Mouse (Mus musculus) gastrocnemius, postnatal 4 days (tissue): ENCODE measurements at regions not wholly inside any gene's neighbourhood (a gene's known extent, or its start where the extent isn't known, plus 50 kb on each side); places are given as distances from the start of the nearest gene placed in this dataset.
"Not testable (repeated sequence)": the region's sequence is repeated elsewhere in the genome, so short reads cannot be mapped to it uniquely, and the experiment has no call there.

ENCODE experiments used
- DNase-seq, 2 experiments: peaks; one replicate each; pipeline ENCODE4 v3.0.0; 2021 to 2022; ENCODE audit warnings: low spot score in 2 of 2, mixed read lengths in 2 of 2

DNA sequence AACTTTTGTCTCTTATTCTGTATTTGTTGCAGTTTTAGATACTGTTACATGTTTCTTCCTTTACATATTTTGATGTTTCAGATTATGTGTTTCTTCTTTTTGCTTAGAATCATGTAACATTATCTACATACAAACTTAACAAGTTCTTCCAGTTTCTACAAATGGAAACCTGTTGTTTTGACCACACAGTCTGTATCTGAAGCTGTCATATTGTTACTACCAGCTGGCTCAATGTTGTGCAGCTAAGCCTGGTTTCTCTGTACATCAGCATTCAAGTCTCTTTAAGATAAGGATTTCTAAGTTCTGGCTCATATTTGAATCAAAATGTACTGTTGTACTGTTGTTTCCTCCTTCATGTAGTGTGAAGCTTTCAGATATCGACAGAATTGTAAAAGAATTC is 65.4 kb upstream of the Vps41 start:
- no peak for DNase-seq

- DNase-seq, result no peak
Measured at GRCm38 (mm10) chr13:18614763-18615616, 102.1 kb upstream of the Vps41 start.

GRCm38 (mm10) chr13:18580718-18581550 is 136.2 kb upstream of the Vps41 start:
- no peak for DNase-seq

DNA sequence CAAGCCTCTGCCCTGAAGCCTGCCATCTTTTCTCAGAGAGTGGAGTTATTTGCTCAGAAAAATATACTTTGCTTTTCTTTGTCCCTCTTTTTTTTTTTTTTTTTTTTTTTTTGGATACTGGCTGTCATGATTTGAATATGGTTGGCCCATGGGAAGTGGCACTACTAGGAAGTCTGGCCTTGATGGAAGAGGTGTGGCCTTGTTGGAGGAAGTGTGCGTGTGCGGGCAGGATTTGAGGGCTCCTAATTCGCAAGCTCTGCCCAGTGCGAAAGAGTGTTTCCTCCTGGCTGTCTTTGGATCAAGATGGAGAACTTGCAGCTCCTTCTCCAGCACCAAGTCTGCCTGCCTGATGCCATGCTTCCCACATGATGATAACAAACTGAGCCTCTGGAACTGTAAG is 141.1 kb upstream of the Vps41 start:
- no peak for DNase-seq

DNA sequence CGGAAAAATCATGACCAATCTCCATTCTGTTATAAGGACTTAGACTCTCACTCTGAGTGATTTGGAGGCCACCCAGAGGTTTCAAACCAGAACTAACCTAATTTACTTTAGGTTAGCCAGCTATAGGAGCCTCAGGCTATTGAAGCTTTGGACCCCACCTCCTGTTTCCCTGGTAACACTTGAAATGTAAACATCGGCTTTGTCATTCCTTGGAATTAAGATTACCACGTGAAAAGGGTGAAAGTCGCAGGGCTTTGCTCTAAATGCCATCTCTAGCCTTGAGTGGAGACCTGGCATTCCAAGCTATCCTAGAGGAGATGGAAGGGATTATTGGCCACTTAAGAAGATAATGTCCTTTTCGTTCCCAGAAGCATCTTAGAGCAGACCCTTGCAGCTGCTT is 141.5 kb upstream of the Vps41 start:
- no peak for DNase-seq

GRCm38 (mm10) chr13:18542032-18542431 is 144.5 kb upstream of the Pou6f2 start:
- DNase-seq, result not testable (repeated sequence)

DNA sequence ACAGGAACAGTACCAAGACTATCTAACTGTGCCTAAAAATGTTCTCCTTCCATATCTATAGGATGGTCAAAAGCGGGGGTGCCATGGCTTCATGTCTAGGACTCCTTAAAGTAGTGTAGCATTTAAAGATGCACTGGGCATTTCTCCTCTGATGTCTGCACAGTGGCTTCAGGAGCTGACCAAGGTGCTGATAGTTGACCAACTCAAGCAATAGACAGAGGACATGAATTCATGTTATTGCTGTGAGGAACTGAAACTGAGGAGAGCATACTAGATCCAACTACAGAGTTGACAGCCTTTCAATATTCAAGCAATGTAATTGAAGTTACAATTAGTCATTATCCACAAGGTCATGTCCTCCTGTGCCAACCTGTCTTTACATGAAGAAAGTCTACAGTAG is 133.0 kb upstream of the Pou6f2 start:
- DNase-seq, result peak in 1 of 2 experiments; percentile 8

- no peak for DNase-seq
Measured at GRCm38 (mm10) chr13:18498159-18498558, 100.7 kb upstream of the Pou6f2 start.

DNA sequence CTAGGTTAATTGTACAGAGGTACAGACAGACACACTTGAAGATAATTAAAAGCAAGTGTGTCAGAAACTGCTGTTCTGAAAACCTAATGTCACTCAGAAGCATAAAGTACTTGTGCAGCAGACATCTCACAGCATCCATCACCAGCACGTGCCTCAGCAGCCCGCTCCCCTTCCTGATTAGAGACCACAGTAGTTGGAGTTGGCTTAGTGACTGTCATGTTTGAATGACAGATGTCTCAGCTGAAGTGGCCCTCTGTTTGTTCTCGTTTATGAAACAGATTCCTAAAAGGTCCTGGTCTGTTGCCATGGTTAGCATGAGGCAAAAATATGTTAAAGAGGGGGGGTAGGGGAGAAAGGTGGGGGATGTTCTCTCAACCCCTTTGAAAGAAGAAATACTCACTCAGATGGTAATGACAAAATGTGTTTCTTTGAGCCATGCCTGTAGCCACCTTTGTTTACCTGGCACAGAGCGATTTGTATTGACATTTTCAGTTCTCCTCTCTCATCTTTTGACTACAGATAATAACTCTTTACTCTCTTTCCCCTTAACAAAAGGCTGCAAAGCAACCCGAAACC is 100.2 kb upstream of the Pou6f2 start:
- no peak for DNase-seq

DNA sequence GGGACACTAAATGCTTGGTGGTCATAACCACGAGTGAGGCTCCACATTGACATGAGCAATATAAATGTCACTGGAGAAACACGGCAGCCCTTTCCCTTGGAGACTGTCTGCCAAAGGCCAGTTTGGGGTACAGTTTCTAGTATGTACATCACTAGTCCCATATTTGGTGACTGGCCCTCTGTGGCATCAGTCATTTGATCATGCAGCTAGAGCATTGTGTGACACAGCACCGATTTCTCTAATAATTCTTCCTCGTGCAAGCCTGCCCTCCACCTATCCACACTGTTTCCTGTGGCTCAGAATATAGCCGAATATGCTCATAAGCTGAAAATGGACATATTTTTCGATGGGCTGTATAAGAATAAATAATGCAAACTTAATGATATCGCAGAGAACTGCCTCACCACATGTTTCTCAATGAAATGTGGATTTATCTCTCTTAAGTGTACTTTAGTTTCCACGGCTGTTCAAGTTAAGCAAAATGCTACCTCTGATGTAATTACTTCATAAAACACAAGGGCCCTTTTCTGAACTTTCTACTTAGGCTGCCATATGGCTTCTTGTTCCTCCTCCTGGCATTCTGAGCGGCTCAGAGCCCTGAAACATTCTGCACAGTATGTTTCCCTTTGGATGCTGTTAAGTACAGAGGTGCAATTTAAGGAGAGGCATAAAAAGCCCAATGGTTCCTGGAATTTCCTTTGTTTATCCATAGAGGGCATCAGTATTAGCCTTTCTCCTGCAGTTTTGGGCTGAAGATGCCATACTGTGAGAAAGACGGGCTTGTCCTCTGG is 97.7 kb upstream of the Pou6f2 start:
- no peak for DNase-seq

DNA sequence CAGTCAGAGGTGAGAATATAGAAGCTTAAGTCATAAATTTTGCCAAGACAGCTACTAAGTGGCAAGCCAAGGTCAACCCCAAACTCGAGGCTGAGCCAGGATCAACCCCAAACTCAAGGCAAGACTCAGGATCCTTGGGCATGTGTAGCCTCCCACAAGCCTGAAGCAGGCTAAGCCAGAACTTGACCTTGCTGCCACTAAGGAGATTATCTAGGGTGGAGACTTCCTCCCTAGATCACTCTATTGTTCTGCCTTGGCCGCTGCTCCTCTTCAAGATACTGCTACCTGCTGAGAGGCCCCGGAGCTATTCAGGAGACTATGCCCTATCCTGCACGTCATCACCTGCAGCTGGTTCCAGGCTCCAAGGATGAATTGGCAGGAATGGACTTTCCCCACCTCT is 88.3 kb upstream of the Pou6f2 start:
- not testable (repeated sequence) for DNase-seq

DNA sequence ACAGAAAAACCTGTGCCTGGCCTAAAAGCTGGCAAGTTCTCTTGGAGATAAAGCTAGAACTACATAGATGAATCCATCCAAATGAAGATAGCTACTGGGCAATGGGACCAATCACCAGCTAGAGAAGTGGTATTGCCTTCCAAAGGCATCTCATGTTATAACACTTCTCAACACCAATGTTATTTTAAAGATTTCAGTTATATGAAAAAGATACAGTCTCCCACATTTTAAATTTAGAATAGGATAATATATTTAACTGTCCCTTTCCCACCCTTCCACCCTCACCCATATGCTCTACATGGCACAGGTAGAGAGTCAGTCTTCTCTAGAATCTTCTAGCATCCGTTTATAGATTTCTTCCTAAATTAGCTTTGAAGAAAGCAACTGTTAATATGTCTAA is 87.6 kb upstream of the Pou6f2 start:
- no peak for DNase-seq

DNA sequence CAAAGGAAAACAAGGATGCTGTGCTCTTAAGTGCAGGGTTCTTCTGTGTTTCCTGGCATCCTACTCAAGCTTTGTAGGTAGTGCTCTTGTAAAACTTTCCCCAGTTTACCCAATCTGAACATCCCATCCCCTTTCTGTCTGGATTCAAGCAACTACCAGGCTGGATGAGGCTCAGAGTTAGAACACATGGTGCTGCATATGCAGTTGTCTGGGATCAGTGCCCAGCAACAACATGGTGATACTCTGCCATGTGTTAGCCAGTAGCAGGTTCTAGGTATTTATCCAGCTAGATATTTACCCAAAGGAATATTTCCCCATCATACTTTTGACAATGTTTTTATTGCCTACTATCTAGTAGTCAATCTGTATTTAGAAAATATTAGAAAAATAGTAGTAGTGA is 78.8 kb upstream of the Pou6f2 start:
- DNase-seq, result no peak

GRCm38 (mm10) chr13:18471534-18471933 is 74.0 kb upstream of the Pou6f2 start:
- DNase-seq, result no peak

DNA sequence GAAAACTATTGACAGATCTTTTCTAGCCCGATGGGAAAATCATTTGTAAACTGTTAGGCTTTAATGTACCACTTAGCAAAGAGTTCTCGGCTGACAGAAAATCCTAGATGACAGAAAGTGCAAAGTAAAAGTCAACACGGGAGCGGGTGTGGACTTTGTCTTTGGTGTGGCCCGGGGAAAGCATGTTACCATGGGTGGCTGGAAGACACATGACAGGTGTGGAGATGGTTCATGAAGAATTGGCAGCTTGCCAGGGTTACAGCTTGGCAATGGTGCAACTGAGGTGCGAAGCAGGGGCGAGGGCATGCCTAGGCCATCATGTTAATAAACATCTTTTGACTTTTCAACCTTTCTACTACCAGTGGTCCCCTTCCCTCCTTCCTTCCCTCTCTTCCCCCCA is 68.4 kb upstream of the Pou6f2 start:
- DNase-seq, result peak; percentile 8 to 14

- DNase-seq, result no peak
Measured at GRCm38 (mm10) chr13:18462221-18462620, 64.7 kb upstream of the Pou6f2 start.

DNA sequence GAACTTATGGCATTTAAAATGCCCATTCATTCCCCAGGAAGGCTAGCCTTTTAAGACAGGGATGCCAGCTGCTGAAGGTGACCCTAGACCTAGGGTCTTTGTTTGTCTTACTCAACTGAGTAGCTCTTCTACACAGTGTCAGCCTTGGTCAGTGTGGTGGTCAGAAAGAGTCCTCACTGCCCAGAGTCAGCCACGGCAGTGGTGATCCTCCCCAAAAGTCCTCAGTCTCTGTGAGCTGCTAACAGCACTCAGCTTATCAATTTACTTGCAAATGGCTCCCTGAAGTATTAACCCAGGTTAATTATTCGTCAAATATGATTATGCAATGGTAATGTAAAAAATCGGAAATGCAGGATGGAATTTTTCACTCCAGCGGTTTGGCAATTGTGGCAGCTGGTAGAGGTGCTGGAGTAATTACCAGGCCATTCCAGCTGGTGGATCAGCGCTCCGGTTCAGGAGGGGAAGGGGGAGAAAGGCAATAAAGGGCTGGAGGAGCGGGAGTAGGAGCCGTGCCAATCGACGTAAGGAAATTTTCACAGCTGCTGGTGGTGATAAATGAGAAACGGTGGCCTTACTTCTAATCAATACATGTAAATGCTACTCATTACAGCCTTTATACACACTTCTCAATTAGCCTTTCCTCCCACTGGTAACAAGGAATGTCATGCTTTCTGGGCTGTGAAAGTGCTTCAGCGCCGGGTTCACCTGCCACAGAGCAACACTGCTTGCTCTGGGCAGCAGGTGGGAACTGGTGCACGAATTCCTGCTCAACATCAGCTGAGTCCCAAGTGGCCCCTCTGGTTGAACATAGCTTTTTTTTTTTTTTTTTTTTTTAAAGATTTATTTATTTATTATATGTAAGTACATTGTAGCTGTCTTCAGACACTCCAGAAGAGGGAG is 60.1 kb upstream of the Pou6f2 start:
- no peak for DNase-seq
